Mouse (Mus musculus): ENCODE data around the gene Cacna1s.

Gene Cacna1s

DNA sequence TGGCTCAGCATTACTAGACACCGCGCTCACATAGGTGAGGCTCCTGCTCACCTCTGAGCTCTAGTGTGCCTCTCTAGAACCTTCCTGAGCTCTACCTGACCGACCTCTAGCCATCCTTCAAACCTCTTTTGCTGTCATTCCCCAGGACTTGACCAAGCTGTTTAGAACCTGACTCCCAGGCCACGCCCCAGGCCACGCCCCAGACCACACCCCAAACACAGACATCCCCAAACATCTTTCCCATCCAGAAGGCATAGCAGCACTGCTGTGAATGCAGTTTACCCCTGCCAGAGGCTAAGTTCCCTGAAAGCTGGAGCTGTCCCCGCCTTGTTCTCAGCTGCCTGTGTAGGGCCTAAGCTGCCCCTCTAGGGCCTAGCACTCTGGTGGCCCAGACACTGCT, 68.2 kb downstream of the Cacna1s start:
- TF ChIP-seq GATA4 (IDR thresholded peaks at IDR 0.05; ENCODE audit: insufficient replicate concordance, low read length): no peak

DNA sequence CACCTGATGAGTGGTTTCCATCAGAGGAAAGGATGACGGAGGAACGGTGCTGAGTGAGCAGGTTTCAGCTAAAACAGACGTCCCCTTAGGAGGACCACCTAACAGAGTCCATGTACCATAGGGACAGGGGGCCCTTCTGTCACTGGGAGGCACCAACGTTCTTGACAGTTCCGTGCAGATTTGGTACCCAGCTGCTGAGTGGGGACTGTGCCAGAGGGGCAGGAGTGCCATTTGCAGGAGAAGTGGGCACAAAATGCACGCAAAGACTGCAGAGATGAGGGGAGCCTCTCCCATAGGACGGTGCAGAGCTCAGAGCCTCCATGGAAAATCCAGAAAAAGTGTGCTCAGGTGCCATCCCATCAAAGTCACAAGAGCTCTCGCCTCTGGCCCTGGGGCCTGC, 69.5 kb downstream of the Cacna1s start:
- TF ChIP-seq GATA4 (IDR thresholded peaks at IDR 0.05; ENCODE audit: insufficient replicate concordance, low read length): no peak

DNA sequence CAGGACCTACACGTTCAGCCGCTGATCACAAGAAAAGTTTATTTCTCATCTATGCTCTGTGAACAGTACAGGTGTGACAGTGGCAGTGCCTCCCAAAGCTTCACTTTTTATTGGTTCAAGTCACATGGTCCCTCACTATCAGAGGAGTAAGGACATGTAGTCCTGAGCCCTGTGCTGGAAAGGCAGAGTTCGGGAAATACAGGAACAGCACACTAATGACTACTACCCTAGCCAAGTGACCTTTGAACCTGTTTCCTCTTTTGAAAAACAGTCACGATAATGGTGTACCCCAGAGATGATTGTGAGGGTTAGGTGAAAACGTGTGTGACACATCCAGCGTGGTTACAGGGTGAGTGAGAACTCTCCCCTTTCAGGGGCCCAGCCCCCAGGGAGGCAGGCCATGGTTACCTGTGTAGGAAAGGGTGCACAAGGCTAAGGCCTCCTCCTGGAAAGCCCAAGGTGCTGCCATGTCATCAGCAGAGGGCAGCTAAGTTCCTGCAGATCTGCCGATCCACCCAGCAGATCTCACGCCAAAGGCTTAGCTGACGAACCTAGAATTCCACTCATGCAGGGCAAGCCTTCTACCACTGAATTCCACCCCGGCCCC, 73.7 kb downstream of the Cacna1s start:
- TF ChIP-seq GATA4 (IDR thresholded peaks at IDR 0.05; ENCODE audit: insufficient replicate concordance, low read length): no peak

DNA sequence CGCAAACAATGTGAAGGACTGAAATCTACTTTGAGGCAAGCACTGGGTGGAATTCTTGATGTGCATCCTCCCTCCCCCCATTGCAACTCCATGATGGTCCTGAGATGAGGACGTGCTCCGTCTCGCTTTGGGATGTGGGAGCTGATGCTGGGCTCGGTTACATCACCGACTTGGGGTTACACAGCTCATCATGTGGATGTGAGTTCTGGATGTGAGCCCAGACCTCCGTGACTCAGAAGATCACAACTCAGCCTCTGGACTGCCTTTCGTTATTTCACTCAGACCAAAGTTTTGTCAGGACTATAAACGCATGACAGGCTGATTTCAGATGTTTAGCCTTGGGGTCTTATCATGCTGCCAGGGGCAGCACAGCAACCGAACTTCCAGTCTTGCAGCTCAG, 74.3 kb downstream of the Cacna1s start:
- TF ChIP-seq GATA4 (IDR thresholded peaks at IDR 0.05; ENCODE audit: insufficient replicate concordance, low read length): no peak

DNA sequence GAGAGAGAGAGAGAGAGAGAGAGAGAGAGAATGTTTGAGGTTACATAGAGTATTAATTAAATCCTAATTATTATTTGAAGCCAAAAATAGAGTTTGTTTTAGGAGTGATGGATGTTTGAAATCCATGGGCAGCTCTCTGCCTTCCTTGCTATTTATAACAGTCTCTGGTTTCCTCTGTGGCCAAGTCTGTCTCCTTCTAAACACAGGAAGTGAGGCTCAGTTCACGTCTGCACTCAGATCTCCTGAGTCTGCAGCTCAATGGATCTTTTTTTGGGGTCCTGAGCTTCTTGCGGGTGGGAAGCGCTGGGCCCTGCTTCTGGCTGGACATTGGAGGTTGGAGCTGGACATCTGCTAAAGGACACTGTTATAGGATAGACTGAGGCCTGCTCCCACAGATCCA, 75.3 kb downstream of the Cacna1s start:
- no peak for TF ChIP-seq GATA4 (IDR thresholded peaks at IDR 0.05; ENCODE audit: insufficient replicate concordance, low read length)

DNA sequence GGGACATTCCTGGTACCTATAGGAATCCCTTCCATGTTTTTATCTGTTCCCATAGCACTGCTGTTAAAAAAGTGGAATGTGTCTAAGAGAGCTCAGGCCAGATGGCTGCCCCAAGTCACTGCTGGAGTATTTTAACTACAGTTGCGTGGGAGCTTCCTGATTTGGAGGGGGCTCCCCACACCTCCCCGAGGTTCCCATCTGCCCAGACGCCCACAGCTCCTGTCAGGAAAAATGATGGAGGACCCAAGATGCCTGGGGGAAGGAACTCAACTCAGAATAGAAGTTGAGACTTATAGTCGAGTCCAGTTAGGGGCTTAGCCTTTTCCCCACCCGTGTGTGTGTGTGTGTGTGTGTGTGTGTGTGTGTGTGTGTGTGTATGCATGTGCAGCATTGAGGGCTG, 75.9 kb downstream of the Cacna1s start:
- no peak for TF ChIP-seq GATA4 (IDR thresholded peaks at IDR 0.05; ENCODE audit: insufficient replicate concordance, low read length)

DNA sequence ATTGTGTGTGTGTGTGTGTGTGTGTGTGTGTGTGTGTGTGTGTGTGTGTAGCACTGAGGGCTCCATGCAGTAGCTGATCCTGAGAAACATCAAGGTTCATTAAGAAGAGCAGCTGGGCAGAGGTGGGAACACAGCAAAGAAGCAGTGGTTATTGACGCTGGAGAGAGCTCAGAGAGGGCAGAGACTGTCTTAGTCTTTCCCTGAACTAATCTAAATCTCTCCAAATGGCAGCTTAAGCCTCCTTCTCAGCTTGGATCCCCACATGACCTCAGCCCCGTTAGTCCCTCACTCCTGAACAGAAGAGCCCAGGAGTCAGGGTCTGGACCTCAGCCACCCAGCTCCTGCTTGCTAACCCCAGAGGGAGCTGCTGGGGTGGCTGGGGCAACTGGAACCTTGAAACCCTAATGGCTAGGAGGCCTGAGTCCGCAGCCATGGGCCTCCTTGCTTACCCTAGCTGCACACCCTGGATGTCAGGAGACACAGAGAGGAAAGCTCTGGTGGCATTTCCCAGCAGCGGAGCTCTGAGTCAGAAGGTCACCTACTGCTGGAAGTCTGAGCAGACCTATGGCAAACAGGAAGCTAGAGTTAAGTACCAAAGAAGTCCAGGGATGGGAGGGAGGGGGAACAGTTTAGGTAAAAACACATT, 76.5 kb downstream of the Cacna1s start:
- TF ChIP-seq GATA4 (IDR thresholded peaks at IDR 0.05; ENCODE audit: insufficient replicate concordance, low read length): no peak

DNA sequence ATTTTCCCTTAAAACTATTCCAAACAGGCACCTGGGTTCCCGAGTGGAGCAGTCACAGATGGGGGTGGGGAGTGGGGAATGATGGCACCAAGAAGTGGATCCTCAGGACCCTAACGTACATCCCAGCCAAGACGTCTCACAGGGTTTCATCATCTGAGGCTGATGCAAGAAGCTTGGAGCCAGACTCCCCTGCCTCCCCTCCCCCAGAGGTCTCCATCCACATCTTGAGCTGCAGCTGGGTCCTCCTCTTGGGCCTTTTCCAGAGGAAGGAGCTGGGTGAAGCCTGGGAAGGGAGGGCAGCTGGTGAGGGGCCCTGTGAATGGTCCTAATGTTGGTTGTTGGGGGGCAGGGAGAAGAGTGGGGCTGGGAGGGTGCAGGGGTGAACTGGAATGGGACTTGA, 77.6 kb downstream of the Cacna1s start:
- TF ChIP-seq GATA4 (IDR thresholded peaks at IDR 0.05; ENCODE audit: insufficient replicate concordance, low read length): no peak

DNA sequence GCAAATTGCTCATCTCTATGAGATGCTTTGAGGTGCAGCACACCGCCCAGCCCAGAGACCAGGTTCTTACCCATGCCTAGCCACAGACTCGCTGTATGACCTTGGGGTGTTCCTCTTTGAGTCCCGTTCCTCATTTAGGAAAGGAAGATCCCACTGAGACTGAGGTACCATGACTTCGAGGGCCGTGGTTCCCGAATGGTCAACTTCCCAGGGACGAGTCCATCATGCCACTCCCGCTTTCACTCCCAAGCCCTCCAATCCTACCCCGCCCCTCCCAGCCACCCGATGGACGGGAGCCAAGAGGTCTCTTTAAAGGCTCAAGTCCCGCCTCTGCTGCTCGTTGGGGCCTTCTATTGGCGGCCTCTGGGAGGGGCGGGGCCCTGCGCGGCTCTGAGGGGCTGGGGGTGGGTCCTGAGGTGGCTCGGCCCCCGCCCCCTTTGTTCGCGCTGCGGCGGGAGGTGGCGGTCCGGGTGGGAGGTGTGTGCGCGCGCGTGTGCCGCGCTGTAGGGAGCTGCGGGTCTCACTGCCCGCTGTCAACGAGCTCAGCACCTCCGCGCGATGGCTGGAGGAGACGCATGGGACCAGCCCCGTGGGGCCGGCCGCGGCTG, 78.5 kb downstream of the Cacna1s start, which contains the start of gene Kif21b:
TSS of gene Kif21b (plus strand) at position 439 of the 608 bp plus-strand sequence.
- TF ChIP-seq GATA4 (IDR thresholded peaks at IDR 0.05; ENCODE audit: insufficient replicate concordance, low read length): no peak

DNA sequence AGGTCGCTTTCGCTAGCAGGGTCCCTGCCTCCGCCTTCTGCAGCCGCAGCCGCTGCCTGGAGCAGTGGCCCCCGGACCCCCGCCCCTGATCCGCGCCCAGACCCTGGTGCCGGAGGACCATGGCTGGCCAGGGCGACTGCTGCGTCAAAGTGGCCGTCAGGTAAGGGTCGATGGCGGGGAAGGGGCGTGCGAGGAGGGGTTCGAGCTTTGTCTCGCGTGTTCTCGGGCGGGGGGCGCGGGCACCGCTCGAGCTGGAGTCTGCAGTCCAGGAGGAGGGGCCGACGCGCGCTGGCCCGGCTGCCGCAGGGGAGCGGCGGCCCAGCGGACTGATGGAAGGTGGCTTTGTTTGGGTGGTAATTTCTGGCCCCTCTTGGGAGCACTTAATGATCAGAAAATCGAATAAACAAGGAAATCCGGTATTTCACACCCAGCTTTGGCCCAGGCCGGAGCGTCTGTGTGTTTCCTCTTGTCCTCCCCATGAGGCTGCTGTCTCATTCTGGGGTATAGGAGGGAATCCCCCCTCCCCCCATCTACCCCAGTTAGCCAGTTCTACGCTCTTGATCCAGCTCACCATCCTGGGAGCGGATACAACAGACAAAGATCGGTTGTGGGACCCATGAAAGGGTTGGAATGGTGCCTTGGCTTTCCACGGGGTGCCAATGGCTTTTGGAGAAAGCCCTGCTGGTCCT, 79.2 kb downstream of the Cacna1s start:
- no peak for TF ChIP-seq GATA4 (IDR thresholded peaks at IDR 0.05; ENCODE audit: insufficient replicate concordance, low read length)

DNA sequence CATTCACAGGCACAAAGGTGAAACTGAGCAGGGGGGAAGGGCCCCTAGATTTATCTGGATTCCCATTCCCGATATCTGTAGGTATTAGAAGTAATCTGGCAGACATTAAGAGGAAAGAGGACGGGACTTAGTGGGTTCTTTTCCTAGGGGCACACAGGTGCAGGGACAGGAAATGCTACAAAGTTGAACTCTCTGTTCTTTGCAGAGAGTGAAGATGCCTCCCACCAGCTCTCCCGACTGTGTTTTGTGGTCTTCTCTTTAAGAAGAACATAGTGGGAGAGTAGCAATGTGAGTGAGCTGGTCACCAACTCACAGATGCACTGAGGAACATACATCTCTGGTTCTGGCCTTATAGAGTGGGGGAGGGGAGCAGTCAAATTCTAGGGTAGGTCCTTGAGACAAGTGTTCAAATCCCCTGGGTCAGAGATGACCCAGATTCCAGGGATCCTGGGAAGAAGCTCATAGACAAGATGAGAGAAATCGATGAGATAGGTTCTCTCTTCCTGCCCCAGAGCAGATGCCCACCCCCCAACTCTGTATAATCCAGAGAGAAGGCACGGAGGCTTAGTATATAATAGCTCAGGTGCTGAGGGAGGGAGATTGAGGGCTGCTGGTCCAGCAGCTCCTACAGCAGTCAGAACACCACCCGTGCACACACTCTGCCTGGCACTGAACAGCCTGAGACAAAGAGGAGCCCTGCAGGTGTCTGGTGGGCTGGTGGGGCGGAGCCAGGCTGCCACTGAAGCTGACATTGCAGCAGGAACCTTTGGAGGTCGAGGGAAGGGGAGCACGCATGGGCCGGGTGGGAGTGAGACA, 80.0 kb downstream of the Cacna1s start:
- TF ChIP-seq GATA4 (IDR thresholded peaks at IDR 0.05; ENCODE audit: insufficient replicate concordance, low read length): no peak

DNA sequence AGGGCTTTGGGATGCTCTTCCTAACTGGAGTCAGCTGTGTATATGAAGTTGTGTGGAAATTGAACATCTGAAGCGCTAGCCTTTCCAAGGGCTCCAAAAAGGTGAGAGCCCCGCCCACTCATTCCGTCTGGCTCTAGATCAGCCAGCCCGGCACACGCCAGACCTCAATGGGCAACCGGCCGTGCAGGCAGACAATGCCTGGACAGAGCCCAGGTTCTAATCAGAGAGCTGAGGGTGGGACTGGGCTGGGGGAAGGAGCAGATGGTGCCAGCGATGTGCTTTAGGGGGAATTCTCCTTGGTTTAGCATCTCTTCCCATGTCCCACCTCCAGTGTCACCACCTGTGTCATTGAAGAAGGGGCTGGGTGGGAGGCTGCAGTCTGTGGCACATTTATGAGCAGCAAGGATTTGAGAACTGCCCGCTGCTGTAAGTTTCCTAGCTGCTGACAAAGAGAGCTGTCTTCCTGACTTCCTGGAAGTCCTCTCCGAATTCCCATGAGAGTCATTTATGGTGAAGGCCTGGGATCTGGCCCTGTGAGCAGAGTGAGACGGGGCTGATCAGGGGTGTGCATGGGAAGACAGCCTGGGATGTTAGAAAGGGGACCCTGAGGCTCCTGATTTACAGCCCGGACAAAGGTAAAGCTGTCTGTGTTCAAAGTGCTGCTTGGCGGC, 81.2 kb downstream of the Cacna1s start:
- no peak for TF ChIP-seq GATA4 (IDR thresholded peaks at IDR 0.05; ENCODE audit: insufficient replicate concordance, low read length)

DNA sequence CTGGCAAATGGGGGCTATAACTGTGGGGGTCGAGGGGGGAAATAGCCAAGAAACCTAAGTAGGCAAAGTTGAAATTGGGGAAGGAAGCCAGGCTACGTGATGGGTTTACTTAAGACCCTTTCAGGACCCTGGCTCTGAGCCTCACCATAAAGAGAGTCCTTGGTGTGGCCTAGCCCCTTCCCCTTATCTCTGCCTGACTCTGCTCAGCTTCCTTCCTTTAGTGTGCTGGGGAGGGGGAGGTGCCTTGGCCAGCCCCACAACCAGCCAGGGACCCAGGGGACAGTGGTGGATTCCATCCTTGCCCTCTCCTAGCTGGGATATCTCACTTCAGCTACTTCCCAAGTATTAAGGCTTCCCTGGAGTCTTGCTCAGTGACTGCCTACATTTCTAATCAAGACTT, 82.0 kb downstream of the Cacna1s start:
- TF ChIP-seq GATA4 (IDR thresholded peaks at IDR 0.05; ENCODE audit: insufficient replicate concordance, low read length): no peak

DNA sequence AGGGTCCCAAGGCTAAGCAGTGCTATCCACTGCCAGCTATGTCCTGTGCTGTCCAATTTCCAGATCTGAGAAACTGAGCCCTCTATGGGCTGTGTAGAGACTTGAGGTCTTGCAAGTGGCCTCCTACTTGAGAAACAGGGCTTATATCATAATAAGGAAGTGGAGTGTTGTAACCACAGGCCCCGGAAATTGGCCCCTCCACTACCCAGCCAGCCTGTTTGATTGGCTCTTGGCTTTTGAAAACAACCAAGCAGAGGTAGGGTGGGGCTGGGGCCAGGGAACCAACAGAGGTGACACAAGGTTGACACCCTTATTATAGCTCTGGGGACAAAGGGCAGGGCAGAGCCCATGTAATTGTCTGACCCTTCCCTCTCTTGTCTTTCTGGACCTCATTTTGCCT, 82.5 kb downstream of the Cacna1s start:
- TF ChIP-seq GATA4 (IDR thresholded peaks at IDR 0.05; ENCODE audit: insufficient replicate concordance, low read length): no peak
